Mouse (Mus musculus) hindbrain, embryonic 14.5 days (tissue): ENCODE measurements around the gene Adora2a. TPM values are rescaled to one million over a fixed set of nuclear protein-coding genes. Genes with fewer than 3 reads are reported as not detected.
"Not testable (repeated sequence)": the region's sequence is repeated elsewhere in the genome, so short reads cannot be mapped to it uniquely, and the experiment has no call there.

Experiments used
- ATAC-seq: fragments of 200-750 bp; cut with Nextera tagmentation; 2 replicates; pipeline ENCODE4 v1.8.0; 2017; ENCODE audit warnings: moderate number of reproducible peaks, mild to moderate bottlenecking, moderate TSS enrichment, moderate library complexity; ENCODE audit not compliant: low FRiP score
- DNase-seq: peaks from one replicate; pipeline ENCODE4 v3.0.0-alpha.2; 2015; ENCODE audit warnings: low spot score
- H3K27ac ChIP-seq: fragments of 300-500 bp; sonication (generic); 2 replicates; pipeline ENCODE4 v1.5.1; 2014; ENCODE audit warnings: mild to moderate bottlenecking, moderate library complexity
- H3K27me3 ChIP-seq: fragments of 300-500 bp; sonication (generic); 2 replicates; pipeline ENCODE4 v1.6.1; 2014; ENCODE audit warnings: mild to moderate bottlenecking, low read length, mixed read lengths; ENCODE audit not compliant: control insufficient read depth, insufficient read depth
- H3K36me3 ChIP-seq: fragments of 300-500 bp; sonication (generic); replicated peaks from 2 replicates; pipeline ENCODE4 v1.6.1; 2014; ENCODE audit not compliant: control insufficient read depth, insufficient read depth
- H3K4me1 ChIP-seq: fragments of 300-500 bp; sonication (generic); replicated peaks from 2 replicates; pipeline ENCODE4 v1.6.1; 2014; ENCODE audit warnings: antibody characterized with exemption, low read length, mixed read lengths; ENCODE audit not compliant: control insufficient read depth, insufficient read depth
- H3K4me2 ChIP-seq: fragments of 300-500 bp; sonication (generic); replicated peaks from 2 replicates; pipeline ENCODE4 v1.6.1; 2014; ENCODE audit warnings: mild to moderate bottlenecking, moderate library complexity
- H3K4me3 ChIP-seq: fragments of 300-500 bp; sonication (generic); replicated peaks from 2 replicates; pipeline ENCODE4 v1.5.1; 2014; ENCODE audit warnings: mild to moderate bottlenecking, low read length
- H3K9ac ChIP-seq: fragments of 300-500 bp; sonication (generic); 2 replicates; pipeline ENCODE4 v1.6.1; 2014
- H3K9me3 ChIP-seq: fragments of 300-500 bp; sonication (generic); 2 replicates; pipeline ENCODE4 v1.6.1; 2016; ENCODE audit warnings: low read length; ENCODE audit not compliant: control insufficient read depth
- WGBS: fragments of 180-500 bp; shearing (Covaris S2); extraction: QIAGEN DNeasy Blood & Tissue Kit; methylation state at CpG from one replicate; pipeline ENCODE4 v1.1.7; 2014; 5-methylcytosine and 5-hydroxymethylcytosine counted together
- polyA plus RNA-seq: library from polyadenylated mRNA; unstranded; fragments of >200 nt; fragmentation: Nextera tagmentation; extraction: Ambion mirVana; gene quantifications from 2 replicates; pipeline ENCODE4 v1.2.1, GENCODE M21; 2014

Gene Adora2a
- polyA plus RNA-seq, 1 experiment from 2014 or later, result 4.9 TPM

- H3K27ac ChIP-seq, result no peak overlapping the region
- no peak overlapping the region for H3K9ac ChIP-seq
- WGBS, result 39% methylated on average over 4 of the region's 4 CpGs
- H3K4me3 ChIP-seq, result no peak overlapping the region
- H3K4me2 ChIP-seq, result no peak overlapping the region
- no peaks in the 10 kb centered on the region for H3K27me3 ChIP-seq
- H3K4me1 ChIP-seq, result no peaks in the 10 kb centered on the region
- no peaks in the 10 kb centered on the region for H3K36me3 ChIP-seq
- no peak for ATAC-seq
- H3K9me3 ChIP-seq, result no peaks in the 10 kb centered on the region
- DNase-seq, result no peak
Measured at GRCm38 (mm10) chr10:75328201-75328704, 11.6 kb downstream of the Adora2a start.

GRCm38 (mm10) chr10:75332268-75332667 is 15.6 kb downstream of the Adora2a start:
- Histone ChIP-seq H3K27me3 (no peaks in the 10 kb centered on the region), H3K4me3 (no peak overlapping the region), H3K4me1 (no peaks in the 10 kb centered on the region), H3K36me3 (no peaks in the 10 kb centered on the region), H3K4me2 (no peak overlapping the region), H3K9me3 (no peaks in the 10 kb centered on the region), H3K27ac (no peak overlapping the region), H3K9ac (no peak overlapping the region)
- DNase-seq, result no peak
- 88% methylated on average over 3 of the region's 3 CpGs for WGBS
- no peak for ATAC-seq

GRCm38 (mm10) chr10:75333176-75333776 is 16.6 kb downstream of the Adora2a start:
- H3K27me3 ChIP-seq, result no peaks in the 10 kb centered on the region
- no peak overlapping the region for H3K4me3 ChIP-seq
- H3K9me3 ChIP-seq, result no peaks in the 10 kb centered on the region
- no peaks in the 10 kb centered on the region for H3K36me3 ChIP-seq
- H3K9ac ChIP-seq, result no peak overlapping the region
- WGBS, result 94% methylated on average over 23 of the region's 23 CpGs
- ATAC-seq, result no peak
- no peak for DNase-seq
- H3K4me2 ChIP-seq, result no peak overlapping the region
- no peak overlapping the region for H3K27ac ChIP-seq
- no peaks in the 10 kb centered on the region for H3K4me1 ChIP-seq

- no peak for ATAC-seq
- Histone ChIP-seq H3K27me3 (no peaks in the 10 kb centered on the region), H3K4me1 (no peaks in the 10 kb centered on the region), H3K36me3 (no peaks in the 10 kb centered on the region), H3K9me3 (no peaks in the 10 kb centered on the region), H3K9ac (no peak overlapping the region), H3K4me2 (no peak overlapping the region), H3K4me3 (no peak overlapping the region), H3K27ac (no peak overlapping the region)
- 86% methylated on average over 7 of the region's 7 CpGs for WGBS
- no peak for DNase-seq
Measured at GRCm38 (mm10) chr10:75334175-75334574, 17.5 kb downstream of the Adora2a start.

GRCm38 (mm10) chr10:75335075-75335474 is 18.4 kb downstream of the Adora2a start:
- ATAC-seq, result no peak
- no peak for DNase-seq
- H3K36me3 ChIP-seq, result no peaks in the 10 kb centered on the region
- H3K27me3 ChIP-seq, result no peaks in the 10 kb centered on the region
- H3K9me3 ChIP-seq, result no peaks in the 10 kb centered on the region
- no peak overlapping the region for H3K4me2 ChIP-seq
- H3K4me1 ChIP-seq, result no peaks in the 10 kb centered on the region
- WGBS, result 93% methylated on average over 6 of the region's 6 CpGs
- no peak overlapping the region for H3K9ac ChIP-seq
- no peak overlapping the region for H3K27ac ChIP-seq
- H3K4me3 ChIP-seq, result no peak overlapping the region

GRCm38 (mm10) chr10:75337231-75337630 is 20.6 kb downstream of the Adora2a start:
- DNase-seq (no peak), ATAC-seq (no peak)
- Histone ChIP-seq H3K9me3 (no peaks in the 10 kb centered on the region), H3K36me3 (no peaks in the 10 kb centered on the region), H3K4me1 (no peaks in the 10 kb centered on the region), H3K4me3 (no peak overlapping the region), H3K9ac (no peak overlapping the region), H3K27me3 (no peaks in the 10 kb centered on the region), H3K27ac (no peak overlapping the region), H3K4me2 (no peak overlapping the region)
- 75% methylated on average over 10 of the region's 10 CpGs for WGBS

GRCm38 (mm10) chr10:75338852-75339251 is 22.2 kb downstream of the Adora2a start:
- H3K27ac ChIP-seq, result no peak overlapping the region
- no peak overlapping the region for H3K9ac ChIP-seq
- 87% methylated on average over 5 of the region's 5 CpGs for WGBS
- no peaks in the 10 kb centered on the region for H3K4me1 ChIP-seq
- no peak overlapping the region for H3K4me3 ChIP-seq
- H3K4me2 ChIP-seq, result no peak overlapping the region
- DNase-seq (no peak), ATAC-seq (no peak)
- no peaks in the 10 kb centered on the region for H3K36me3 ChIP-seq
- H3K27me3 ChIP-seq, result no peaks in the 10 kb centered on the region
- no peaks in the 10 kb centered on the region for H3K9me3 ChIP-seq

- 90% methylated on average over 7 of the region's 7 CpGs for WGBS
- Histone ChIP-seq H3K4me3 (no peak overlapping the region), H3K4me2 (no peak overlapping the region), H3K27ac (no peak overlapping the region), H3K9ac (no peak overlapping the region), H3K9me3 (no peaks in the 10 kb centered on the region), H3K27me3 (no peaks in the 10 kb centered on the region), H3K36me3 (no peaks in the 10 kb centered on the region), H3K4me1 (no peaks in the 10 kb centered on the region)
- DNase-seq (no peak), ATAC-seq (no peak)
Measured at GRCm38 (mm10) chr10:75339377-75339776, 22.7 kb downstream of the Adora2a start.

GRCm38 (mm10) chr10:75341936-75342335 is 25.3 kb downstream of the Adora2a start:
- H3K4me3 ChIP-seq, result no peak overlapping the region
- no peaks in the 10 kb centered on the region for H3K36me3 ChIP-seq
- ATAC-seq (no peak), DNase-seq (no peak)
- no peak overlapping the region for H3K27ac ChIP-seq
- H3K9ac ChIP-seq, result no peak overlapping the region
- no peak overlapping the region for H3K4me2 ChIP-seq
- H3K9me3 ChIP-seq, result no peaks in the 10 kb centered on the region
- no peaks in the 10 kb centered on the region for H3K4me1 ChIP-seq
- WGBS, result 38% methylated on average over 8 of the region's 8 CpGs
- no peaks in the 10 kb centered on the region for H3K27me3 ChIP-seq

- H3K4me1 ChIP-seq, H3K27me3 ChIP-seq, H3K36me3 ChIP-seq, H3K4me2 ChIP-seq, DNase-seq, H3K4me3 ChIP-seq, ATAC-seq, H3K9me3 ChIP-seq, H3K9ac ChIP-seq, H3K27ac ChIP-seq: not testable (repeated sequence)
- WGBS, result 88% methylated on average over 1 of the region's 1 CpGs
Measured at GRCm38 (mm10) chr10:75344563-75344962, 27.9 kb downstream of the Adora2a start.
